29 mouse cellular contexts compared by ENCODE assay signal in the genomic region with DNA sequence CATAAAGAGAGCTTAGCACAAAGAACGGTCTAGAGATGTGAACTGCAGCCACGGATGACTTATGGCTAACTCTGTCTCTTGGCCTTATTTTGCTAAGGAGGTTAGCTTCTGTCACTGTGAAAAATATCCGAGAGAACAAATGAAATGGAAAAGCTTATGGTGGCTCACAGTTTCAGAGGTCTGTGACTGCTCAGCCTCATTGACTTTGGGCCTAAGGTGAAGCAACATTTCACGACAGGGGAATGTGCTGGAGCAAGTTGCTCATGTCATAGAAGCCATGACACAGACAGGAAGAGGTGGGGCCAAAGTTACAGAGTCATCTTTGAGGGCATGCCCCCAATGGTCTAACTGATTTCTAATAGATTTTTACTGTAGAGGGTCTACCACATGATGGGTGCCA. TPM values are rescaled to one million over a fixed set of nuclear protein-coding genes. Genes with fewer than 3 reads are reported as not detected.
DNase-seq lines count a peak whose midpoint lies in the region; ATAC-seq and TF ChIP-seq lines count a peak whose summit lies in the region.
"Had no signal": no experiment of that assay in that cellular context is flagged by ENCODE, and none has a peak within 500 bp of the region (broad histone marks: within the 10 kb centered on the region; RNA-seq: fewer than 3 reads in every experiment).

No protein-coding gene starts in this region.

- H3K36me3 ChIP-seq in lung, embryonic 14.5 days (ENCODE audit: insufficient read depth): peaks cover 56% of the 10 kb centered on the region
- no peaks in the 10 kb centered on the region for H3K36me3 ChIP-seq in stomach, embryonic 14.5 days (ENCODE audit: control insufficient read depth, insufficient read depth, low read length)
- no peaks in the 10 kb centered on the region for H3K36me3 ChIP-seq in stomach, postnatal 0 days (ENCODE audit: control insufficient read depth, insufficient read depth, low read length)
- H3K36me3 ChIP-seq: intestine, embryonic 15.5 days; liver, embryonic 12.5 days; midbrain, embryonic 12.5 days; neural tube, embryonic 13.5 days; stomach, embryonic 15.5 days had no signal

- no peak for TF ChIP-seq EP300 in stomach, postnatal 0 days (optimal IDR thresholded peaks at IDR 0.05)

- TF ChIP-seq CTCF in lung, embryonic 14.5 days (IDR thresholded peaks at IDR 0.05; ENCODE audit: low read depth): no peak
- TF ChIP-seq CTCF in stomach, postnatal 0 days (IDR thresholded peaks at IDR 0.05; ENCODE audit: low read depth): no peak

- ATAC-seq in lung, embryonic 14.5 days (ENCODE audit: insufficient read depth): no peak
- no peak for ATAC-seq in stomach, embryonic 14.5 days (ENCODE audit: insufficient number of reproducible peaks, insufficient read depth, low FRiP score, low read depth)
- ATAC-seq in stomach, postnatal 0 days (ENCODE audit: low FRiP score, low TSS enrichment): no peak
- ATAC-seq: forebrain, embryonic 16.5 days; hindbrain, embryonic 16.5 days; intestine, embryonic 15.5 days; liver, embryonic 12.5 days; liver, postnatal 0 days; Patski had no signal

- peak overlapping the region; percentile 47; the same call in 1 of the 2 replicates for H3K27ac ChIP-seq in lung, embryonic 14.5 days (ENCODE audit: low read depth)
- H3K27ac ChIP-seq in stomach, embryonic 14.5 days (ENCODE audit: low read length): 0 out of 2 replicates have a peak overlapping the region, but pooled peaks have one; percentile 6
- no peak overlapping the region for H3K27ac ChIP-seq in stomach, postnatal 0 days (replicated peaks)
- H3K27ac ChIP-seq: embryonic facial prominence, embryonic 12.5 days; gastrocnemius, adult 2 months; heart, adult 2 months; layer of hippocampus, adult 2 months; left cerebral cortex, adult 2 months; liver, embryonic 12.5 days; midbrain, embryonic 12.5 days; neural tube, embryonic 13.5 days; stomach, embryonic 15.5 days had no signal

- no peaks in the 10 kb centered on the region for H3K27me3 ChIP-seq in lung, embryonic 14.5 days (ENCODE audit: insufficient read depth, low read length)
- H3K27me3 ChIP-seq in stomach, embryonic 14.5 days (ENCODE audit: control insufficient read depth, insufficient read depth, low read length): no peaks in the 10 kb centered on the region
- H3K27me3 ChIP-seq in stomach, postnatal 0 days (ENCODE audit: control insufficient read depth, insufficient read depth, low read length): no peaks in the 10 kb centered on the region
- H3K27me3 ChIP-seq: embryonic facial prominence, embryonic 12.5 days; intestine, embryonic 15.5 days; liver, embryonic 12.5 days; midbrain, embryonic 12.5 days; neural tube, embryonic 13.5 days; Patski; stomach, embryonic 15.5 days had no signal

- intact Hi-C loops in heart, postnatal 10 days (cut with DNase I): no loop called here

- H3K4me3 ChIP-seq in lung, embryonic 14.5 days (ENCODE audit: low read depth, low read length): no peak overlapping the region
- no peak overlapping the region for H3K4me3 ChIP-seq in stomach, embryonic 14.5 days (ENCODE audit: low read depth, low read length)
- no peak overlapping the region for H3K4me3 ChIP-seq in stomach, postnatal 0 days (ENCODE audit: low read depth, low read length)
- H3K4me3 ChIP-seq: embryonic facial prominence, embryonic 12.5 days; gastrocnemius, adult 2 months; heart, adult 2 months; intestine, embryonic 15.5 days; layer of hippocampus, adult 2 months; left cerebral cortex, adult 2 months; liver, embryonic 12.5 days; midbrain, embryonic 12.5 days; neural tube, embryonic 13.5 days; stomach, embryonic 15.5 days had no signal

- no peak overlapping the region for H3K9ac ChIP-seq in lung, embryonic 14.5 days
- H3K9ac ChIP-seq in stomach, embryonic 14.5 days (replicated peaks; ENCODE audit: low read depth, low read length): no peak overlapping the region
- no peak overlapping the region for H3K9ac ChIP-seq in stomach, postnatal 0 days (ENCODE audit: low read length)
- H3K9ac ChIP-seq: embryonic facial prominence, embryonic 12.5 days; intestine, embryonic 15.5 days; liver, embryonic 12.5 days; liver, postnatal 0 days; midbrain, embryonic 12.5 days; neural tube, embryonic 13.5 days; stomach, embryonic 15.5 days had no signal

- H3K9me3 ChIP-seq in lung, embryonic 14.5 days (ENCODE audit: low read depth, low read length): no peaks in the 10 kb centered on the region
- no peaks in the 10 kb centered on the region for H3K9me3 ChIP-seq in stomach, embryonic 14.5 days (ENCODE audit: control insufficient read depth, low read depth, low read length)
- no peaks in the 10 kb centered on the region for H3K9me3 ChIP-seq in stomach, postnatal 0 days (ENCODE audit: control insufficient read depth, low read length)
- H3K9me3 ChIP-seq: embryonic facial prominence, embryonic 12.5 days; intestine, embryonic 15.5 days; liver, embryonic 12.5 days; midbrain, embryonic 12.5 days; neural tube, embryonic 13.5 days; stomach, embryonic 15.5 days had no signal

- WGBS in lung, embryonic 14.5 days: 64% methylated on average over 4 of the region's 4 CpGs
- 79% methylated on average over 4 of the region's 4 CpGs for WGBS in stomach, embryonic 14.5 days
- 76% methylated on average over 4 of the region's 4 CpGs for WGBS in stomach, postnatal 0 days

- DNase-seq in heart, adult 11 months: peak; percentile 37
- DNase-seq in heart, postnatal 10 days: no peak
- DNase-seq in lung, embryonic 14.5 days: no peak
- no peak for DNase-seq in lung, postnatal 10 days
- no peak for DNase-seq in stomach, postnatal 0 days (ENCODE audit: low spot score)
- DNase-seq in spleen, adult 18-20 months: no peak
- DNase-seq: adrenal gland, postnatal 10 days; cerebellum, adult 9-10 months; cerebellum, postnatal 36 days; gastrocnemius, adult 2 months; gastrocnemius, postnatal 36 days; heart, adult 2 months; kidney, adult 9 months; kidney, postnatal 36 days; liver, postnatal 0 days; thymus, postnatal 14 days had no signal

- H3K4me1 ChIP-seq in lung, embryonic 14.5 days (ENCODE audit: insufficient read depth): 0 out of 2 replicates have a peak, but pooled peaks cover 6% of the 10 kb centered on the region
- H3K4me1 ChIP-seq in stomach, embryonic 14.5 days (ENCODE audit: control insufficient read depth, insufficient read depth, low read length): peaks cover 6% of the 10 kb centered on the region; the same call in 1 of the 2 replicates
- 0 out of 2 replicates have a peak, but pooled peaks cover 2% of the 10 kb centered on the region for H3K4me1 ChIP-seq in stomach, postnatal 0 days (replicated peaks; ENCODE audit: control insufficient read depth, insufficient read depth)
- H3K4me1 ChIP-seq: liver, embryonic 12.5 days; midbrain, embryonic 12.5 days; stomach, embryonic 15.5 days had no signal

- no peak overlapping the region for H3K4me2 ChIP-seq in lung, embryonic 14.5 days
- no peak overlapping the region for H3K4me2 ChIP-seq in stomach, embryonic 14.5 days (replicated peaks; ENCODE audit: low read depth, low read length)
- no peak overlapping the region for H3K4me2 ChIP-seq in stomach, postnatal 0 days (replicated peaks; ENCODE audit: low read depth)
- H3K4me2 ChIP-seq: embryonic facial prominence, embryonic 12.5 days; intestine, embryonic 15.5 days; liver, embryonic 12.5 days; midbrain, embryonic 12.5 days; neural tube, embryonic 13.5 days; stomach, embryonic 15.5 days had no signal

RNA-seq across cellular contexts. Expression of a gene that starts 28.1 kb away (rescaled TPM):
- 10 to 100 TPM; 57.7 to 70.6 TPM for total RNA-seq in heart, postnatal 10 days (2021)
- 140 and 147 TPM in 2 replicates for polyA plus RNA-seq in lung, embryonic 14.5 days (2014; fragmentation: Nextera tagmentation; extraction: Ambion mirVana)
- 41.5 and 42.1 TPM in 2 replicates for polyA plus RNA-seq in stomach, embryonic 14.5 days (2014; fragmentation: Nextera tagmentation; extraction: Ambion mirVana)
- 7.3 and 8.3 TPM in 2 replicates for polyA plus RNA-seq in stomach, postnatal 0 days (2015; fragmentation: Nextera tagmentation; extraction: Ambion mirVana)
- total RNA-seq: MEL had no signal
